Mouse (Mus musculus) midbrain, embryonic 15.5 days (tissue): ENCODE results near the gene Fyb. TPM values are rescaled to one million over a fixed set of nuclear protein-coding genes. Genes with fewer than 3 reads are reported as not detected.

Experiments used
- ATAC-seq: fragments of 200-750 bp; cut with Nextera tagmentation; replicated peaks from 2 replicates; pipeline ENCODE4 v1.8.0; 2017; ENCODE audit warnings: moderate TSS enrichment
- H3K27ac ChIP-seq: fragments of 300-500 bp; sonication (generic); 2 replicates; pipeline ENCODE4 v1.5.1; 2015; ENCODE audit warnings: mild to moderate bottlenecking, inconsistent platforms
- H3K27me3 ChIP-seq: fragments of 300-500 bp; sonication (generic); replicated peaks from 2 replicates; pipeline ENCODE4 v1.6.1; 2015; ENCODE audit warnings: inconsistent platforms
- H3K36me3 ChIP-seq: fragments of 300-500 bp; sonication (generic); replicated peaks from 2 replicates; pipeline ENCODE4 v1.6.1; 2015; ENCODE audit warnings: inconsistent platforms
- H3K4me1 ChIP-seq: fragments of 300-500 bp; sonication (generic); 2 replicates; pipeline ENCODE4 v1.6.1; 2015; ENCODE audit warnings: inconsistent platforms
- H3K4me2 ChIP-seq: fragments of 300-500 bp; sonication (generic); 2 replicates; pipeline ENCODE4 v1.6.1; 2015; ENCODE audit warnings: inconsistent platforms, mild to moderate bottlenecking, moderate library complexity
- H3K4me3 ChIP-seq: fragments of 300-500 bp; sonication (generic); 2 replicates; pipeline ENCODE4 v1.5.1; 2015; ENCODE audit warnings: mild to moderate bottlenecking, inconsistent platforms
- H3K9ac ChIP-seq: fragments of 300-500 bp; sonication (generic); 2 replicates; pipeline ENCODE4 v1.6.1; 2015; ENCODE audit warnings: mild to moderate bottlenecking, inconsistent platforms
- H3K9me3 ChIP-seq: fragments of 300-500 bp; sonication (generic); 2 replicates; pipeline ENCODE4 v1.6.1; 2016; ENCODE audit warnings: inconsistent platforms
- WGBS: fragments of 180-500 bp; shearing (Covaris S2); methylation state at CpG from one replicate; pipeline ENCODE4 v1.1.7; 2015; ENCODE audit warnings: mixed read lengths; 5-methylcytosine and 5-hydroxymethylcytosine counted together
- polyA plus RNA-seq: library from polyadenylated mRNA; unstranded; fragments of >200 nt; fragmentation: Nextera tagmentation; extraction: Ambion mirVana; gene quantifications from 2 replicates; pipeline ENCODE4 v1.2.1, GENCODE M21; 2015

Gene Fyb
- 2.2 and 3.4 TPM in 2 replicates for polyA plus RNA-seq

DNA sequence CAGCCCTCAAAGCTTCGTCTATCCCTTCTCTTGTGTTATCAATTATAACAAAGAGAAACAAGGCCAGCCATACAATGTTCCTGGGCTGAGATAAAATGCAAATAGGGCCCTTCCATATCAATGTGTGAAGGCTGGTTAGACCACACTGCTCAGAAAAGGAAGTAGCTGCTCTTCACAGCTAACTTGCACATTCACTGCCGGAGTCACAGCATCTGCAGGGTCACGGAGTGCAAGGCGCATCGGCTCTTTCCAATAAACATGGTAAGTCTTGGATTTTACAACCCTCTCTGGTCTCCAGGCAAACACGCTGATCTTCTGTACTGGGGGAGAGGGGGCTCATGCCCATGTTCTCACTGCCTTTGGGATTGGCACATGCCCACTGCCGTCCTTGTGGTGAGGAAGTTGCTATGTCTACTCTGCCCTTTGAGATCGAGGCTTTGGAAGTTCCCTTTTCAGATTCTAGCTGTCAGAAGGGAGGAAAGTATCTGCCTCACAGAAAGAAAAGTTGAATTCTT, at the start of gene Fyb:
Fyb (plus strand) TSS at position 201 of the 515 bp plus-strand sequence.
- ATAC-seq = no peak
- 84% methylated on average over 8 of the region's 8 CpGs for WGBS
- no peaks in the 10 kb centered on the region for H3K9me3 ChIP-seq
- H3K9ac ChIP-seq = no peak within 1 kb of the TSS
- no peaks in the 10 kb centered on the region for H3K27me3 ChIP-seq
- H3K4me2 ChIP-seq = no peak within 1 kb of the TSS
- no peaks in the 10 kb centered on the region for H3K4me1 ChIP-seq
- no peaks in the 10 kb centered on the region for H3K36me3 ChIP-seq
- H3K27ac ChIP-seq = no peak within 1 kb of the TSS
- no peak within 1 kb of the TSS for H3K4me3 ChIP-seq

DNA sequence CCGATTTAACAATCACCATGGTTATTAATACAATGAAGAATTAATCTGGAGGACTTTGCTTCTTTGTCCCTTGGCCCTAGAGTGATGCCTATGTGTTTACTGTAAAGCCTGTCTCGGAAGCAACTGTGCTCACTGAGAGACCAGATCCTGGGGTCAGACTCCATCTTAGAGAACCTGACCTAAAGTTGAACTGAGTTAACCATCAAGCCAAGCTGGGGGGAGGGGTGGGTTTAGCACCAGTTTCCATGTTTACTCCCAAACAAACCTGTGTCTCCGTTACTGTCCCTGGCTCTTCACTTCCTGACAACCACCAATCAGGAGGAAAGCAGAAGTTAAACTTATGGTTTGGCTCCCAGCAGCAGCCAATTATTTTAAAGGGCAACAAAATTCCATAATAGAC, 39.1 kb upstream of the Fyb start:
- WGBS = 81% methylated on average over 3 of the region's 3 CpGs
- Histone ChIP-seq H3K4me3 (no peak overlapping the region), H3K36me3 (no peaks in the 10 kb centered on the region), H3K4me2 (no peak overlapping the region), H3K9me3 (no peaks in the 10 kb centered on the region), H3K4me1 (no peaks in the 10 kb centered on the region), H3K27ac (no peak overlapping the region), H3K27me3 (no peaks in the 10 kb centered on the region), H3K9ac (no peak overlapping the region)
- no peak for ATAC-seq

- no peak for ATAC-seq
- 93% methylated on average over 2 of the region's 2 CpGs for WGBS
- H3K4me1 ChIP-seq = no peaks in the 10 kb centered on the region
Observed at GRCm38 (mm10) chr15:6492386-6492785, 30.3 kb upstream of the Fyb start.

GRCm38 (mm10) chr15:6498396-6499070, 24.1 kb upstream of the Fyb start:
- Histone ChIP-seq H3K27me3 (no peaks in the 10 kb centered on the region), H3K36me3 (no peaks in the 10 kb centered on the region), H3K4me2 (no peak overlapping the region), H3K4me1 (no peaks in the 10 kb centered on the region), H3K4me3 (no peak overlapping the region), H3K9ac (no peak overlapping the region), H3K9me3 (no peaks in the 10 kb centered on the region), H3K27ac (no peak overlapping the region)
- 58% methylated on average over 10 of the region's 10 CpGs for WGBS
- peak; percentile 70; the same call in 1 of the 2 replicates for ATAC-seq

More at GRCm38 (mm10) chr15:6492386-6492785, 30.3 kb upstream of the Fyb start:
- Histone ChIP-seq H3K4me3 (no peak overlapping the region), H3K36me3 (no peaks in the 10 kb centered on the region), H3K27ac (no peak overlapping the region), H3K27me3 (no peaks in the 10 kb centered on the region), H3K9ac (no peak overlapping the region), H3K4me2 (no peak overlapping the region), H3K9me3 (no peaks in the 10 kb centered on the region)

DNA sequence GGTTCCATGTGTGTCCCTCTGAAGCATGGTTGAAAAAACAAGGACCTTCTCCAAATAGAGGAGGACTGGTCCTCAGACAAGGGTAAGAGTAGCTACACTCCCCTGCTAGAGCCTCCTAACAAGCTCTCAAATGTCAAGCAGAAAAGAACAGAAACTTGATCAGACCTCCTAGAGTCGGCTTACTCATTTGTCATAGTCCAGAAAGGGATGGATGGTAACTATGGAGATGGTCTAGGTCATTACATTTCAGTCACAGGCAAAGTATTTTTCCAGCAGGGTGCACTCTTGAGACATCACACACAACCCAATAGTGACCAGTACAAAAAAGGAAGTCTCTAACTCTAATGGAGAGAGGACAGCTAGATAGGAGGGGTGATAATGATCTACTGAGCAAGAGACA, 21.9 kb upstream of the Fyb start:
- 56% methylated on average over 1 of the region's 1 CpGs for WGBS
- H3K4me1 ChIP-seq = no peaks in the 10 kb centered on the region
- H3K9me3 ChIP-seq = no peaks in the 10 kb centered on the region

DNA sequence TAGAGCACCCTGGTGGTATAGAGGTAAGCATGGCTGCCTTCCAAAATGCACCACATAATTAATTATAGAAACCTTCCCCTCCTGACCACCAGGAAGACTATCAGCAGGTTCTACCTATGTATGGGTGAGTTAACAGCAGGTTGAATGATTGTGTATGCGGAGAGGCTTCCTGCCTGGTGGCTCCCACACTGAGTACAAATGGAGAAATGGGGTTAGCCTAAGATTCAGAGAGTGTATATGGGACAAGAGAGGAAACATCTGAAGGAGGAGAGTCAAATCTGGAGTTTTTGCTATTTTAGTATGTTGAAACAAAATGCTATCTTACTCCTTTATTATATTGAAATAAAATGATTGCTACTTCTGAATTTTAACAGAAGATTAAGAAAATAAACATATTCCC, 5.1 kb upstream of the Fyb start:
- 94% methylated on average over 1 of the region's 1 CpGs for WGBS
- no peaks in the 10 kb centered on the region for H3K36me3 ChIP-seq

More for the DNA sequence above, 21.9 kb upstream of the Fyb start:
- Histone ChIP-seq H3K4me3 (no peak overlapping the region), H3K4me2 (no peak overlapping the region), H3K36me3 (no peaks in the 10 kb centered on the region), H3K27ac (no peak overlapping the region), H3K9ac (no peak overlapping the region), H3K27me3 (no peaks in the 10 kb centered on the region)
- ATAC-seq = no peak

DNA sequence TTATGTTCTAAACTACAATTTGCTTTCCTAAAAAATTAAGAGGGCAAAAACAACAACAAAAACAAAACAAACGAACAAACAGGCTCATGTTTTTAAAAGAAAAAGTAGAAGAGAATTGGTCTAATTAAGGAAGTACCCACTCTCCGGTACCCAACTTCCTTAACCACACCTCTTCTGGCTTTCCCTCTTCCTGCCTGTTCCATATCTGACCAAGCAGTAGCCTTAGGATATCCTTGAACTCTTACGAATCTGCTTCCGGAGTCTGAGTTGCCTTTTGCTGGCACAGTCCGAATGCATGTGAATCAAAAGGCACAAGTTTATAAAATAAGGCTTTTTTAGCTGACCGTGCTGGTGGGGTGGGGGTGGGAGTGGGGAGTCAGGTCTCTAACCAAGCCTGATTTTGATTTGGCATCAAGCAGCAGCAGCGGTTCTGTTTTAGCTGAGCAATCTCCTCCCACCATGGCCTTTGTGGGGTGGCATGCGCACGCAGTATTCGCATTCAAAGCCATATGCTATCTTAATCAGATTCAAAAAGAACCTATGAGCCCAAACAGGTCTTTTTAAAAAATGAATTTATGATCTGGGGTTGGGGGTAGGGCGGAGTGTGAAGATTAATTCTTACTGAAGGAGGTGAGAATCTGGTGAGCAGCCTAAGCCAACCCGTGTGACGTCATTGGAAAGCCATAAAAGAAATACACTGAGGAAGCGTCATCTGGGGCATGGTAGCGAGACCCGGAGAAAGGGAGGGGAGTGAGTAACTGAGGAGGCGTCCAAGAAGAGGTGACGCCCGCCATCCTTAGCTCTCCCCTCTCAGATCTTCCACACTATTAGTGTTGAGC, 3.0 kb upstream of the Fyb start:
- ATAC-seq = 0 out of 2 replicates have a peak, but pooled peaks have one; percentile 50
- Histone ChIP-seq H3K36me3 (no peaks in the 10 kb centered on the region), H3K27ac (no peak overlapping the region), H3K4me2 (no peak overlapping the region), H3K9me3 (no peaks in the 10 kb centered on the region), H3K9ac (no peak overlapping the region), H3K4me1 (no peaks in the 10 kb centered on the region), H3K4me3 (no peak overlapping the region), H3K27me3 (no peaks in the 10 kb centered on the region)
- 88% methylated on average over 19 of the region's 19 CpGs for WGBS

More for the DNA sequence above, 5.1 kb upstream of the Fyb start:
- Histone ChIP-seq H3K27me3 (no peaks in the 10 kb centered on the region), H3K4me3 (no peak overlapping the region), H3K9me3 (no peaks in the 10 kb centered on the region), H3K9ac (no peak overlapping the region), H3K4me2 (no peak overlapping the region), H3K4me1 (no peaks in the 10 kb centered on the region), H3K27ac (no peak overlapping the region)
- no peak for ATAC-seq

GRCm38 (mm10) chr15:6520505-6521155, 2.0 kb upstream of the Fyb start:
- WGBS = 88% methylated on average over 10 of the region's 10 CpGs
- no peaks in the 10 kb centered on the region for H3K9me3 ChIP-seq

GRCm38 (mm10) chr15:6524801-6525200, 2.1 kb downstream of the Fyb start:
- no peak overlapping the region for H3K4me2 ChIP-seq
- H3K9ac ChIP-seq = no peak overlapping the region
- H3K4me3 ChIP-seq = no peak overlapping the region
- H3K4me1 ChIP-seq = no peaks in the 10 kb centered on the region
- 96% methylated on average over 2 of the region's 2 CpGs for WGBS
- no peaks in the 10 kb centered on the region for H3K36me3 ChIP-seq
- no peak overlapping the region for H3K27ac ChIP-seq
- no peaks in the 10 kb centered on the region for H3K9me3 ChIP-seq
- no peaks in the 10 kb centered on the region for H3K27me3 ChIP-seq
- no peak for ATAC-seq

More at GRCm38 (mm10) chr15:6520505-6521155, 2.0 kb upstream of the Fyb start:
- H3K27me3 ChIP-seq = no peaks in the 10 kb centered on the region
- no peak overlapping the region for H3K27ac ChIP-seq
- no peak overlapping the region for H3K9ac ChIP-seq
- no peaks in the 10 kb centered on the region for H3K36me3 ChIP-seq
- H3K4me2 ChIP-seq = no peak overlapping the region
- no peak for ATAC-seq
- no peak overlapping the region for H3K4me3 ChIP-seq
- H3K4me1 ChIP-seq = no peaks in the 10 kb centered on the region

- H3K9ac ChIP-seq = no peak overlapping the region
- no peaks in the 10 kb centered on the region for H3K9me3 ChIP-seq
- H3K4me1 ChIP-seq = no peaks in the 10 kb centered on the region
- H3K27me3 ChIP-seq = no peaks in the 10 kb centered on the region
- WGBS = 85% methylated on average over 3 of the region's 3 CpGs
- ATAC-seq = no peak
- H3K4me2 ChIP-seq = no peak overlapping the region
- no peak overlapping the region for H3K4me3 ChIP-seq
- no peaks in the 10 kb centered on the region for H3K36me3 ChIP-seq
- no peak overlapping the region for H3K27ac ChIP-seq
Observed at GRCm38 (mm10) chr15:6525386-6525785, 2.7 kb downstream of the Fyb start.

GRCm38 (mm10) chr15:6533858-6534343, 11.2 kb downstream of the Fyb start:
- Histone ChIP-seq H3K9me3 (no peaks in the 10 kb centered on the region), H3K4me3 (no peak overlapping the region), H3K36me3 (no peaks in the 10 kb centered on the region), H3K27ac (no peak overlapping the region), H3K4me2 (no peak overlapping the region), H3K9ac (no peak overlapping the region), H3K4me1 (no peaks in the 10 kb centered on the region), H3K27me3 (no peaks in the 10 kb centered on the region)
- 89% methylated on average over 3 of the region's 3 CpGs for WGBS
- no peak for ATAC-seq

DNA sequence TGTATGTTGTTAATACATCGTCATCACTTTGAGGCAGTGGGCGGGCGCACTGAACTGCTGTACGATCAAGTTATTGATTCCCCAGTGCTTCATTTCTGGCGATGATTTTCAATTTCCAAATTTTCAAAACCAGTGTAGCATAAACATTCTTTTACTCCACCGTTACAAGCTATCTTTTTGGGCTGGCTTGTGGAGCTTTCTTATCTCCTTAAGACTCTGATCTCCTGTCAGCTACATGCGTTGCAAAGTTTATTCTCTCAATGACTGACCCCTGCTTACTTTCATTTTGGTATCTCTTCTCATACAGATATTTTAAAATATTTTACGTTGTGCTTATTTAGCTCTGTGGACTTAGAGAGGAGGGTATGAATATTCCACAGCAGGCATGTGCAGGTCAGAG, 11.9 kb downstream of the Fyb start:
- no peak overlapping the region for H3K4me2 ChIP-seq
- WGBS = 89% methylated on average over 8 of the region's 8 CpGs
- H3K9me3 ChIP-seq = no peaks in the 10 kb centered on the region
- no peaks in the 10 kb centered on the region for H3K27me3 ChIP-seq
- H3K36me3 ChIP-seq = no peaks in the 10 kb centered on the region
- H3K4me1 ChIP-seq = no peaks in the 10 kb centered on the region
- no peak for ATAC-seq
- H3K9ac ChIP-seq = no peak overlapping the region
- no peak overlapping the region for H3K4me3 ChIP-seq
- H3K27ac ChIP-seq = no peak overlapping the region
